Mouse (Mus musculus) liver, embryonic 14.5 days (tissue): ENCODE measurements around the gene Ppat. TPM values are rescaled to one million over a fixed set of nuclear protein-coding genes. Genes with fewer than 3 reads are reported as not detected.

ENCODE experiments used
- ATAC-seq: fragments of 200-750 bp; cut with Nextera tagmentation; 2 replicates; pipeline ENCODE4 v1.8.0; 2017; ENCODE audit warnings: moderate number of reproducible peaks, mild to moderate bottlenecking, moderate library complexity; ENCODE audit not compliant: insufficient read depth
- DNase-seq, 3 experiments: peaks; one replicate each; pipeline ENCODE4 v3.0.0-alpha.2; 2012 to 2013; ENCODE audit warnings: low read depth in 3 of 3, low spot score in 3 of 3
- H3K27ac ChIP-seq: fragments of 300-500 bp; sonication (generic); 2 replicates; pipeline ENCODE4 v1.5.1; 2014; ENCODE audit warnings: moderate library complexity, mild to moderate bottlenecking, control low read depth, inconsistent platforms
- H3K27me3 ChIP-seq: fragments of 300-500 bp; sonication (generic); 2 replicates; pipeline ENCODE4 v1.6.1; 2014; ENCODE audit warnings: mild to moderate bottlenecking, low read length, moderate library complexity; ENCODE audit not compliant: control insufficient read depth, insufficient read depth
- H3K36me3 ChIP-seq: fragments of 300-500 bp; sonication (generic); replicated peaks from 2 replicates; pipeline ENCODE4 v1.6.1; 2014; ENCODE audit warnings: low read depth; ENCODE audit not compliant: control insufficient read depth, insufficient read depth
- H3K4me1 ChIP-seq, 2 experiments: fragments of 200-500 bp in 1 of 2; fragments of 300-500 bp in 1 of 2; sonication (generic) in 1 of 2; replicated peaks; 2 replicates each; pipeline ENCODE4 v1.6.1; 2012 to 2014; ENCODE audit warnings: antibody characterized with exemption in 1 of 2, inconsistent platforms in 1 of 2, low read length in 1 of 2; ENCODE audit not compliant: control insufficient read depth in 2 of 2, insufficient read depth in 2 of 2
- H3K4me2 ChIP-seq: fragments of 300-500 bp; sonication (generic); 2 replicates; pipeline ENCODE4 v1.6.1; 2014; ENCODE audit warnings: low read depth, mild to moderate bottlenecking, control low read depth, moderate library complexity
- H3K4me3 ChIP-seq, 2 experiments: fragments of 200-500 bp in 1 of 2; fragments of 300-500 bp in 1 of 2; sonication (generic) in 1 of 2; 2 replicates each; pipeline ENCODE4 v1.5.1; 2012 to 2014; ENCODE audit warnings: low read depth in 2 of 2, low read length in 2 of 2, mild to moderate bottlenecking in 2 of 2, control low read depth in 1 of 2, inconsistent platforms in 1 of 2, moderate library complexity in 1 of 2; ENCODE audit not compliant: insufficient read depth in 1 of 2
- H3K9ac ChIP-seq: fragments of 300-500 bp; sonication (generic); replicated peaks from 2 replicates; pipeline ENCODE4 v1.6.1; 2014; ENCODE audit warnings: mild to moderate bottlenecking, control low read depth, moderate library complexity
- H3K9me3 ChIP-seq: fragments of 300-500 bp; sonication (generic); 2 replicates; pipeline ENCODE4 v1.6.1; 2016; ENCODE audit warnings: low read length, mixed read lengths; ENCODE audit not compliant: control insufficient read depth
- CTCF ChIP-seq: IDR thresholded peaks from 2 replicates; pipeline ENCODE4 v1.5.1; 2016; ENCODE audit warnings: antibody characterized with exemption, low read depth, control low read depth
- EP300 ChIP-seq: IDR thresholded peaks from 2 replicates; pipeline ENCODE4 v1.6.1; 2016; ENCODE audit warnings: antibody characterized with exemption, low read depth
- WGBS: fragments of 180-500 bp; shearing (Covaris S2); extraction: QIAGEN DNeasy Blood & Tissue Kit; methylation state at CpG from one replicate; pipeline ENCODE4 v1.1.7; 2014; ENCODE audit not compliant: insufficient replicate concordance; 5-methylcytosine and 5-hydroxymethylcytosine counted together
- polyA plus RNA-seq, 2 experiments: library from polyadenylated mRNA; depleted of rRNA in 1 of 2; stranded (reverse) in 1 of 2; unstranded in 1 of 2; fragments of >200 nt; fragmentation: Nextera tagmentation in 1 of 2; extraction: Ambion mirVana in 1 of 2; gene quantifications; 2 replicates each; pipeline versions ENCODE4 v1.2.1 to v1.2.3; 2012 to 2014

Ppat gene
- polyA plus RNA-seq, 2 experiments = 15.3 to 29.2 TPM

GRCm38 (mm10) chr5:76955474-76955873 lies 4.1 kb upstream of the Ppat start:
- Histone ChIP-seq H3K4me2 (no peak overlapping the region), H3K9me3 (no peaks in the 10 kb centered on the region), H3K4me1 (peaks cover 5 to 18% of the 10 kb centered on the region in 2 experiments; a peak in 3 of 4 replicates), H3K4me3 (no peak overlapping the region), H3K27me3 (no peaks in the 10 kb centered on the region), H3K36me3 (peaks cover 51% of the 10 kb centered on the region), H3K9ac (no peak overlapping the region), H3K27ac (no peak overlapping the region)
- DNase-seq (no peak), ATAC-seq (no peak)
- 87% methylated on average over 4 of the region's 4 CpGs for WGBS
- TF ChIP-seq CTCF = no peak
- TF ChIP-seq EP300 = no peak

GRCm38 (mm10) chr5:76954271-76954900 lies 3.0 kb upstream of the Ppat start:
- no peaks in the 10 kb centered on the region for H3K9me3 ChIP-seq
- H3K4me2 ChIP-seq = peak overlapping the region; percentile 91
- WGBS = 54% methylated on average over 6 of the region's 6 CpGs
- H3K27me3 ChIP-seq = no peaks in the 10 kb centered on the region
- peak overlapping the region; percentile 24; the same call in 1 of the 2 replicates for H3K9ac ChIP-seq
- DNase-seq (no peak), ATAC-seq (no peak)
- no peak overlapping the region for H3K27ac ChIP-seq
- peak overlapping the region in 1 of 2 experiments; percentile 3; a peak in 1 of 4 replicates for H3K4me3 ChIP-seq
- no peak for TF ChIP-seq EP300
- no peak for TF ChIP-seq CTCF
- peaks cover 42% of the 10 kb centered on the region for H3K36me3 ChIP-seq
- peaks cover 7 to 20% of the 10 kb centered on the region in 2 experiments; a peak in 3 of 4 replicates for H3K4me1 ChIP-seq

- Histone ChIP-seq H3K27ac (no peak overlapping the region), H3K36me3 (peaks cover 39% of the 10 kb centered on the region), H3K4me3 (peak overlapping the region in 1 of 2 experiments; percentile 3; a peak in 1 of 4 replicates), H3K4me2 (peak overlapping the region; percentile 91), H3K4me1 (peaks cover 8 to 22% of the 10 kb centered on the region in 2 experiments; a peak in 3 of 4 replicates), H3K9ac (peak overlapping the region; percentile 24; the same call in 1 of the 2 replicates), H3K9me3 (no peaks in the 10 kb centered on the region), H3K27me3 (no peaks in the 10 kb centered on the region)
- ATAC-seq = no peak
- TF ChIP-seq CTCF (no peak), EP300 (no peak)
- DNase-seq = no peak
- WGBS = 65% methylated on average over 3 of the region's 3 CpGs
Observed at GRCm38 (mm10) chr5:76953794-76954193, 2.4 kb upstream of the Ppat start.

GRCm38 (mm10) chr5:76952112-76953040 lies 998 bp upstream of the Ppat start:
- H3K27me3 ChIP-seq = no peaks in the 10 kb centered on the region
- peak overlapping the region; percentile 91 for H3K4me2 ChIP-seq
- H3K9me3 ChIP-seq = no peaks in the 10 kb centered on the region
- ATAC-seq = no peak
- peaks cover 11 to 27% of the 10 kb centered on the region in 2 experiments for H3K4me1 ChIP-seq
- no peak for DNase-seq
- 5% methylated on average over 7 of the region's 7 CpGs for WGBS
- H3K27ac ChIP-seq = peak overlapping the region; percentile 73
- no peak for TF ChIP-seq CTCF
- TF ChIP-seq EP300 = no peak
- peak overlapping the region; percentile 88 to 89 for H3K4me3 ChIP-seq
- H3K9ac ChIP-seq = peak overlapping the region; percentile 89
- H3K36me3 ChIP-seq = peaks cover 36% of the 10 kb centered on the region
